In the genomic region with DNA sequence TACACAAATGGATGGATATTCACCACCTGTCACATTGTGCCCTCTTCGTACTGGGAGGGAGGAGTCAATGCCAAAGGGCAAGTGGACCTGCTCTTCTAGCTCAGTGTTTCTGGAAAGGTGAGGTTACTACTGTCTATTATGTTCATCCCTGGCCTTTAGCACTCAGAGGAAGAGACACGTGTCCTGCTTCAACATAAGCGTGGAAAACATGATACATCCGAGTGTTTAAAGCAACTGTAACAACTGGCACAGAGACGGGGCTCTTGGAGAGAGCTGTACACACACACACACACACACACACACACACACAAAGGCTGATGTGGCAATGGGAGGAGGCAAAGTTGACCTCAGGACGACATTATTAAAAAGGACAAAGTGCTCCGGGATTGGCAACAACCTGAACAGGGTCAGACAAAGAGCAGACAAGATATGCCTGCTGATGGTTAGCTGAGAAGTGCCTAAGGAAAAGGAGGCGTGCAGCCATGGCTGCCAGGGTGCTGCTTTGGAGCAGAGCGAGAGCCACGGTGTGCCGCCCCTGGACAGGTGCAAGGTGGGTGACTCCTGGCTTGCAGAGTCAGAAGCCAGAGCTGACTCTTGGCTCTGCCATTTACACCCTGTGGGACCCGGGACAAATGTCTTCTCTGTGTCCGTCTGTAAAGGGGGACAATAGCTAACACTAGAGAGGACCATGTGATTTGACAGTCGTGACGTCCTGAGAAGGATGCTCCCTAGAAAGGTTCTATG, we compare ENCODE assay signal across 9 mouse cellular contexts. TPM values are rescaled to one million over a fixed set of nuclear protein-coding genes. Genes with fewer than 3 reads are reported as not detected.
DNase-seq lines count a peak whose midpoint lies in the region; ATAC-seq lines count a peak whose summit lies in the region.
"Had no signal": no experiment of that assay in that cellular context is flagged by ENCODE, and none has a peak within 500 bp of the region (broad histone marks: within the 10 kb centered on the region; RNA-seq: fewer than 3 reads in every experiment).

No protein-coding gene starts in this region.

- H3K9ac ChIP-seq in heart, embryonic 15.5 days: no peak overlapping the region
- H3K9ac ChIP-seq in midbrain, embryonic 15.5 days: no peak overlapping the region
- no peak overlapping the region for H3K9ac ChIP-seq in midbrain, embryonic 13.5 days (replicated peaks)
- H3K9ac ChIP-seq in neural tube, embryonic 15.5 days (replicated peaks): no peak overlapping the region

- 72% methylated on average over 15 of the region's 15 CpGs for WGBS in heart, embryonic 15.5 days
- 77% methylated on average over 15 of the region's 15 CpGs for WGBS in midbrain, embryonic 15.5 days
- 76% methylated on average over 15 of the region's 15 CpGs for WGBS in midbrain, embryonic 13.5 days
- 74% methylated on average over 15 of the region's 15 CpGs for WGBS in neural tube, embryonic 15.5 days

- peak overlapping the region; percentile 68; the same call in 1 of the 2 replicates for H3K4me3 ChIP-seq in heart, embryonic 15.5 days
- H3K4me3 ChIP-seq in midbrain, embryonic 15.5 days: 0 out of 2 replicates have a peak overlapping the region, but pooled peaks have one; percentile 93
- no peak overlapping the region for H3K4me3 ChIP-seq in midbrain, embryonic 13.5 days (replicated peaks)
- H3K4me3 ChIP-seq in neural tube, embryonic 15.5 days (replicated peaks): no peak overlapping the region

- H3K9me3 ChIP-seq in heart, embryonic 15.5 days (replicated peaks): no peaks in the 10 kb centered on the region
- no peaks in the 10 kb centered on the region for H3K9me3 ChIP-seq in midbrain, embryonic 15.5 days
- H3K9me3 ChIP-seq in midbrain, embryonic 13.5 days: peaks cover 4% of the 10 kb centered on the region; the same call in 1 of the 2 replicates
- no peaks in the 10 kb centered on the region for H3K9me3 ChIP-seq in neural tube, embryonic 15.5 days (replicated peaks)

- DNase-seq in cerebellum, adult 11 months: peak; percentile 30
- no peak for DNase-seq in cerebellum, postnatal 4 days (ENCODE audit: low spot score in 2 of 2)
- no peak for DNase-seq in heart, postnatal 10 days
- DNase-seq in kidney, postnatal 10 days: no peak

- ATAC-seq in heart, embryonic 15.5 days (replicated peaks; ENCODE audit: insufficient number of reproducible peaks, insufficient read depth, low FRiP score, low read depth): no peak
- no peak for ATAC-seq in midbrain, embryonic 15.5 days (replicated peaks)
- ATAC-seq in midbrain, embryonic 13.5 days: no peak
- ATAC-seq in neural tube, embryonic 15.5 days (ENCODE audit: low FRiP score): no peak

- H3K27ac ChIP-seq in heart, embryonic 15.5 days: no peak overlapping the region
- H3K27ac ChIP-seq in midbrain, embryonic 15.5 days: no peak overlapping the region
- H3K27ac ChIP-seq in midbrain, embryonic 13.5 days: no peak overlapping the region
- no peak overlapping the region for H3K27ac ChIP-seq in neural tube, embryonic 15.5 days (replicated peaks)

- H3K4me2 ChIP-seq in heart, embryonic 15.5 days: peak overlapping the region; percentile 98
- peak overlapping the region; percentile 87; the same call in 1 of the 2 replicates for H3K4me2 ChIP-seq in midbrain, embryonic 15.5 days
- H3K4me2 ChIP-seq in midbrain, embryonic 13.5 days (replicated peaks): no peak overlapping the region
- peak overlapping the region; percentile 79; the same call in 1 of the 2 replicates for H3K4me2 ChIP-seq in neural tube, embryonic 15.5 days

- H3K27me3 ChIP-seq in heart, embryonic 15.5 days: 0 out of 2 replicates have a peak, but pooled peaks cover 3% of the 10 kb centered on the region
- H3K27me3 ChIP-seq in midbrain, embryonic 15.5 days (replicated peaks): peaks cover 7% of the 10 kb centered on the region; the same call in 1 of the 2 replicates
- H3K27me3 ChIP-seq in midbrain, embryonic 13.5 days: peaks cover 39% of the 10 kb centered on the region
- no peaks in the 10 kb centered on the region for H3K27me3 ChIP-seq in neural tube, embryonic 15.5 days (replicated peaks)

- intact Hi-C loops in heart, postnatal 10 days (cut with DNase I): no loop called here

- H3K36me3 ChIP-seq in heart, embryonic 15.5 days: no peaks in the 10 kb centered on the region
- H3K36me3 ChIP-seq in midbrain, embryonic 15.5 days (replicated peaks): no peaks in the 10 kb centered on the region
- H3K36me3 ChIP-seq in midbrain, embryonic 13.5 days: no peaks in the 10 kb centered on the region
- H3K36me3 ChIP-seq in neural tube, embryonic 15.5 days: no peaks in the 10 kb centered on the region
- H3K36me3 ChIP-seq: forebrain, embryonic 10.5 days had no signal

- H3K4me1 ChIP-seq in heart, embryonic 15.5 days (replicated peaks): peaks cover 40% of the 10 kb centered on the region
- peaks cover 26% of the 10 kb centered on the region for H3K4me1 ChIP-seq in midbrain, embryonic 15.5 days
- H3K4me1 ChIP-seq in midbrain, embryonic 13.5 days (replicated peaks): peaks cover 32% of the 10 kb centered on the region
- H3K4me1 ChIP-seq in neural tube, embryonic 15.5 days: peaks cover 33% of the 10 kb centered on the region

RNA-seq across cellular contexts. Expression of gene Gfod1, which starts 1.4 kb away (rescaled TPM):
- 0.73 and 0.81 TPM in 2 replicates for polyA plus RNA-seq in heart, embryonic 15.5 days (2015; fragmentation: Nextera tagmentation; extraction: Ambion mirVana)
- total RNA-seq in heart, postnatal 10 days (2021): 10 to 100 TPM; 28.8 to 34.0 TPM
- polyA plus RNA-seq in midbrain, embryonic 15.5 days (2015; fragmentation: Nextera tagmentation; extraction: Ambion mirVana): 2.4 and 2.9 TPM in 2 replicates
- polyA plus RNA-seq in midbrain, embryonic 13.5 days (2015; fragmentation: Nextera tagmentation; extraction: Ambion mirVana): 1.6 and 1.7 TPM in 2 replicates
- 1.9 and 2.7 TPM in 2 replicates for polyA plus RNA-seq in neural tube, embryonic 15.5 days (2015; fragmentation: Nextera tagmentation; extraction: Ambion mirVana)

RNA-seq across cellular contexts. Expression of gene Sirt5, which starts 59.9 kb away (rescaled TPM):
- 30.0 and 36.3 TPM in 2 replicates for polyA plus RNA-seq in heart, embryonic 15.5 days (2015; fragmentation: Nextera tagmentation; extraction: Ambion mirVana)
- 10 to 100 TPM; 42.9 to 46.9 TPM for total RNA-seq in heart, postnatal 10 days (2021)
- polyA plus RNA-seq in midbrain, embryonic 15.5 days (2015; fragmentation: Nextera tagmentation; extraction: Ambion mirVana): 38.9 and 39.9 TPM in 2 replicates
- polyA plus RNA-seq in midbrain, embryonic 13.5 days (2015; fragmentation: Nextera tagmentation; extraction: Ambion mirVana): 40.8 and 41.7 TPM in 2 replicates
- polyA plus RNA-seq in neural tube, embryonic 15.5 days (2015; fragmentation: Nextera tagmentation; extraction: Ambion mirVana): 33.2 and 34.2 TPM in 2 replicates

Comparison
In these comparisons a context has a peak if more than half of its experiments do, and no peak if none do; other contexts are left out.
1. H3K4me3 ChIP-seq: peak in heart, embryonic 15.5 days (single experiment) and midbrain, embryonic 15.5 days (single experiment); none in midbrain, embryonic 13.5 days (single experiment) and neural tube, embryonic 15.5 days (single experiment).